Mouse (Mus musculus) lung, embryonic 14.5 days (tissue): ENCODE data around the gene Hyal1. TPM values are rescaled to one million over a fixed set of nuclear protein-coding genes. Genes with fewer than 3 reads are reported as not detected.

Source experiments
- ATAC-seq: fragments of 200-750 bp; cut with Nextera tagmentation; 2 replicates; pipeline ENCODE4 v1.8.0; 2017; ENCODE audit warnings: mild to moderate bottlenecking, moderate TSS enrichment, moderate library complexity; ENCODE audit not compliant: insufficient read depth
- DNase-seq: peaks from one replicate; pipeline ENCODE4 v3.0.0-alpha.2; 2015
- H3K27ac ChIP-seq: fragments of 300-500 bp; sonication (generic); 2 replicates; pipeline ENCODE4 v1.5.1; 2014; ENCODE audit warnings: low read depth, mild to moderate bottlenecking, moderate library complexity
- H3K27me3 ChIP-seq: fragments of 300-500 bp; sonication (generic); 2 replicates; pipeline ENCODE4 v1.6.1; 2014; ENCODE audit warnings: low read length, control low read depth; ENCODE audit not compliant: insufficient read depth
- H3K36me3 ChIP-seq: fragments of 300-500 bp; sonication (generic); 2 replicates; pipeline ENCODE4 v1.6.1; 2014; ENCODE audit warnings: control low read depth; ENCODE audit not compliant: insufficient read depth
- H3K4me1 ChIP-seq: fragments of 300-500 bp; sonication (generic); 2 replicates; pipeline ENCODE4 v1.6.1; 2014; ENCODE audit warnings: antibody characterized with exemption, control low read depth; ENCODE audit not compliant: insufficient read depth
- H3K4me2 ChIP-seq: fragments of 300-500 bp; sonication (generic); 2 replicates; pipeline ENCODE4 v1.6.1; 2014; ENCODE audit warnings: mild to moderate bottlenecking
- H3K4me3 ChIP-seq: fragments of 300-500 bp; sonication (generic); 2 replicates; pipeline ENCODE4 v1.5.1; 2014; ENCODE audit warnings: low read depth, low read length
- H3K9ac ChIP-seq: fragments of 300-500 bp; sonication (generic); 2 replicates; pipeline ENCODE4 v1.6.1; 2014
- H3K9me3 ChIP-seq: fragments of 300-500 bp; sonication (generic); 2 replicates; pipeline ENCODE4 v1.6.1; 2016; ENCODE audit warnings: low read depth, low read length, control low read depth
- CTCF ChIP-seq: IDR thresholded peaks from 2 replicates; pipeline ENCODE4 v1.5.1; 2016; ENCODE audit warnings: antibody characterized with exemption, low read depth
- WGBS: fragments of 180-500 bp; shearing (Covaris S2); extraction: QIAGEN DNeasy Blood & Tissue Kit; methylation state at CpG from one replicate; pipeline ENCODE4 v1.1.7; 2014; 5-methylcytosine and 5-hydroxymethylcytosine counted together
- polyA plus RNA-seq: library from polyadenylated mRNA; unstranded; fragments of >200 nt; fragmentation: Nextera tagmentation; extraction: Ambion mirVana; gene quantifications from 2 replicates; pipeline ENCODE4 v1.2.1, GENCODE M21; 2014

Hyal1 gene
- polyA plus RNA-seq, 1 experiment from 2014 or later, result 5.9 TPM

DNA sequence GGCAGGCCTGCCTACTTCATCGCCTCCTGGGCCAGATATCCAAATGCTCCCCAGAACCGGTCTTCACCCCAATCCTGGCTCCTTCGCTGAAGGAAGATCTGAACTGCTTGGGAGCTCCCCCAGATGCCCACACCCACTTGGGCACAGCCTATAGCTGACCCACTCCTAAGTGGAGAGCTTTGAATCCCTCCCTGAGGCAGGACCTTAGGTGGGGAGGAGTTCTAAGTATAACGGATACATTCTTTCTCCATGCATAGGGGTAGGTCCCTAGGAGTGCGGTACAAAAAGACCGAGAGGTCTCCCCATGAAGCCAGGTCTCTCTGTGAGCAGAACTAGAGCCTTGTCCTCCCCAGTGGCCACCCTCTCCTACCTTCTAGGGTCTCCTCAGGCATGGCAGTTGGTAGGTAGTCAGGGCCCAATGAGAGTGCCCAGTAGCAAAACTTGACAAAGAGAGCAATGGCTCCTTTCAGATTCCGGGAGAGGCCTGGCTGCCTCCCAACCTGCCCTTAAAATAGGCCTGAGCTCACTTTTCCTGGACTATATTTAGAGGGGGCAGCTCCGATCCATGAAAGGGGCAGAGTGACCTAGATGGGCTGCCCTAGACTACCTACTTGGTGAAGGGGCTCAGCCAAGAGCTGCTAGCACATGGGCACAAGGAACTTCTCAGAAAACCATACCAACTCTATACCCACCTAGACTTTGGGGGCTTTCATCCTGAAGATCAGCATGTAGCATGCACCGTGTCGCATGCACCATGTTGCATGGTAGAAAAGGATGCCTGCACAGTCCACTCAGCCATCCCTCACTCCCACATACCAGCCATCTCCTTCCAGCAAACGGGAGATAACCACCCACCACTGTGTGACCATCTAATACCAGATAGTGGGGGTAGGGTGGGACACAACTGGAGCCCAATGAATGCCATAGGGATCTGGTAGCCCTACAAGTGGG, 20.2 kb downstream of the Hyal1 start:
- H3K9ac ChIP-seq, result no peak overlapping the region

DNA sequence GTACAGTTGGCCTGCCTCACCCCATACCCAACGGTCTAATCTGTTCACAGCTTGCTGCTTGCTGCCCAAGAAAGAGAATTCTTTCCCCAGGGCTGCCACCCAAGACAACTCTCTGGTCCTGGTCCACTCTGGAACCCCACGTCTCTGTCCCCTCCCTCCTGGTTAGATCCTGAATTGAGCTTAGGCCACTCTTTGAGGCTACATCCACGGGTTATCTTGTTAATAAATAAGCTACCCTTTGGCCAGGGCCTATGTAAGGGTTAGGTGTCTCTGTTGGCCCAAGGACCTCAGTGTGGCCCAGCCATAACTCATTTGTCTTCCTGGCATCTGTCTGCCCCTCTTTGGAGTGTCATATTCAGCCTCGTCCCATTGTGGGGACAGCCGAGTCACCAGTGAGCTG, 21.7 kb downstream of the Hyal1 start:
- H3K4me1 ChIP-seq, result no peaks in the 10 kb centered on the region
- no peaks in the 10 kb centered on the region for H3K27me3 ChIP-seq
- H3K36me3 ChIP-seq, result peaks cover 18% of the 10 kb centered on the region
- H3K9ac ChIP-seq, result no peak overlapping the region
- no peak overlapping the region for H3K27ac ChIP-seq
- H3K9me3 ChIP-seq, result no peaks in the 10 kb centered on the region
- DNase-seq (no peak), ATAC-seq (no peak)
- 62% methylated on average over 5 of the region's 5 CpGs for WGBS
- H3K4me3 ChIP-seq, result no peak overlapping the region
- TF ChIP-seq CTCF, result no peak
- no peak overlapping the region for H3K4me2 ChIP-seq

More for the DNA sequence above, 20.2 kb downstream of the Hyal1 start:
- Histone ChIP-seq H3K4me3 (no peak overlapping the region), H3K4me1 (no peaks in the 10 kb centered on the region), H3K9me3 (no peaks in the 10 kb centered on the region), H3K27me3 (no peaks in the 10 kb centered on the region), H3K36me3 (peaks cover 33% of the 10 kb centered on the region), H3K4me2 (no peak overlapping the region), H3K27ac (no peak overlapping the region; the same call in 1 of the 2 replicates)
- WGBS, result 83% methylated on average over 11 of the region's 11 CpGs
- DNase-seq (no peak), ATAC-seq (no peak)
- TF ChIP-seq CTCF, result no peak

DNA sequence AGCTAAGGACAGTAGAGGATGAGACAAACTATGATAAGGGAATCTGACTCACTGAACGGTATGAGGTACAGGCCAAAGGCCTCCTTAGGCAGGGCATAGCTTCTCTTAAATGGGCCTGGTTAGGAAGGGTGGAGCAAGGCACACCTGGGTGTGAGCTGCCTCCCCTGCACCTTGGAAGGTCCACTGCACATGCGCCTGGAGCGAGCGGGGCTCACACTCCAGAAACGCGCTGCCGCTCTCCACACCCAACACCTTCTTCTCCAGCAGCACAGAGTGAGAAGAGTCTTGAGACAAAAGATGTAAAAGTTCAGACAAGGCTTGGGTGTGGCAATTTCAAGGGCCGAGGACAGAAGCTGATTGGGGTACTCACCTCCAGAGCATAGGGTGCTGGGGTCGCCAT, 22.7 kb downstream of the Hyal1 start:
- DNase-seq, result no peak
- Histone ChIP-seq H3K27ac (no peak overlapping the region), H3K9ac (no peak overlapping the region), H3K36me3 (peaks cover 8% of the 10 kb centered on the region), H3K9me3 (no peaks in the 10 kb centered on the region), H3K27me3 (no peaks in the 10 kb centered on the region), H3K4me1 (no peaks in the 10 kb centered on the region; the same call in 1 of the 2 replicates), H3K4me3 (no peak overlapping the region), H3K4me2 (no peak overlapping the region)
- TF ChIP-seq CTCF, result no peak
- WGBS, result 81% methylated on average over 9 of the region's 9 CpGs
- ATAC-seq, result no peak

DNA sequence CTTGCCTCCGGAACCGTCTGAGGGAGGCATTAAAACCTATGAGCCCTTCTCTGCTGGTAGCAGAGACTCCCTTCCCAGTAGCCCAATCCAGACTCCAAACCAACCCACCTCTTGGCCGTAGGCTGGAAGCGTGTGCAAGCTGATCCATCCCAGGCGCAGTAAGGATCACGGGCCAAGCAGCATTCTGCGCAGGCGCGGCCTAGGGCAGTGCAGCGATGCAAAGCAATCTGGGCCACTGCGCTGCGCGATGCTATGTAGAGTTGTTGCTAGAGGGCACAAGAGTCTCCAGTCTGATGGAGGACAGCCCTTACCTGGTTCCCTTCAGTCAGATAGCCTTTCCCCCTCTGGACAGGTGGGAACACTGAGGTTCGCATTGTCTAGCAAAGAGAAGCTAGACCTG, 23.1 kb downstream of the Hyal1 start:
- Histone ChIP-seq H3K9me3 (no peaks in the 10 kb centered on the region), H3K27ac (no peak overlapping the region), H3K4me3 (no peak overlapping the region), H3K4me1 (peaks cover 2% of the 10 kb centered on the region; the same call in 1 of the 2 replicates), H3K9ac (no peak overlapping the region), H3K4me2 (no peak overlapping the region), H3K27me3 (no peaks in the 10 kb centered on the region), H3K36me3 (peaks cover 4% of the 10 kb centered on the region)
- WGBS, result 56% methylated on average over 14 of the region's 14 CpGs
- no peak for TF ChIP-seq CTCF
- ATAC-seq (no peak), DNase-seq (peak; percentile 51)

DNA sequence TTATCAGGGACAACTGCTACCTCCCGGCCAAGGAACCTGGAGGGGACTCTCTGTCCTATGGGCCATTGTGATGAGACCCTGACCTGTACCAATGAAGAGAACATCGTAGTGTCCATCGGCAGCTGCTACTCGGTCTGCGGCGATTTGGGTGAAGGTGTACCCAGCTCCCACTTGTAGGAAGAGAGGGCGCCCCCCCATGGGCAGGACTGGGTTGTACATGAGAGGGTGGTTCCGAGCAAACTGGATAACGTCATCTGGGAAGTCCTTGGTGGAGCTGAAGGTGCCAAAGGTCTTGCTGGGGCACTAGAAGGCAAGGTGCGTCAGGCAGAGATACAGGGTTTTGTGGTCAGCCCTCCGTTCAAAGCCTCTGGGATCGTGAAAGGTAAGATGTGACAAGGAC, 24.0 kb downstream of the Hyal1 start:
- Histone ChIP-seq H3K4me1 (peaks cover 5% of the 10 kb centered on the region; the same call in 1 of the 2 replicates), H3K4me3 (no peak overlapping the region), H3K9me3 (no peaks in the 10 kb centered on the region), H3K27me3 (no peaks in the 10 kb centered on the region), H3K9ac (no peak overlapping the region), H3K4me2 (no peak overlapping the region), H3K36me3 (no peaks in the 10 kb centered on the region), H3K27ac (no peak overlapping the region)
- 77% methylated on average over 12 of the region's 12 CpGs for WGBS
- ATAC-seq (no peak), DNase-seq (no peak)
- 0 out of 2 replicates have a peak, but pooled peaks have one; percentile 4 for TF ChIP-seq CTCF

DNA sequence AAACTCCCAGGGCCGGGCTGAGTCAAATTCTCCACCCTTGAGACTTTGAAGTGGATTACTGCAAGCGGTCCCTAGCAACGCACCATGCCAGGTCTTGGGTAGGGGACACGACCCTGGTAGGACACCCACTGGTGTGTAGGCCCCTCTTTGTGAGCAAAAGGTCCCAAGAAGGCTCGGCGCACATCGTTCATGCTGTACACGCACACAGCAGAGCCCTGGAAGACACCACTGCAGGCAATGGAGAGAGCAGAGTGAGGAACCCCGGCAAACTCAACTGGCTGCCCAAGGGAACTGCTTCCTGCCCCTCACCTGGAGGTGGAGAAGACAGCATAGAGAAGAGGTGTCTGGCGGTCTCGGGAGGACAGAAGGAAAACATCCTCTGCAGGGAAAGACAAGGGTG, 24.5 kb downstream of the Hyal1 start:
- Histone ChIP-seq H3K4me3 (no peak overlapping the region), H3K4me2 (no peak overlapping the region), H3K27me3 (no peaks in the 10 kb centered on the region), H3K9me3 (no peaks in the 10 kb centered on the region), H3K27ac (no peak overlapping the region), H3K9ac (no peak overlapping the region), H3K4me1 (peaks cover 5% of the 10 kb centered on the region; the same call in 1 of the 2 replicates), H3K36me3 (no peaks in the 10 kb centered on the region)
- no peak for ATAC-seq
- DNase-seq, result no peak
- no peak for TF ChIP-seq CTCF
- WGBS, result 78% methylated on average over 11 of the region's 11 CpGs

DNA sequence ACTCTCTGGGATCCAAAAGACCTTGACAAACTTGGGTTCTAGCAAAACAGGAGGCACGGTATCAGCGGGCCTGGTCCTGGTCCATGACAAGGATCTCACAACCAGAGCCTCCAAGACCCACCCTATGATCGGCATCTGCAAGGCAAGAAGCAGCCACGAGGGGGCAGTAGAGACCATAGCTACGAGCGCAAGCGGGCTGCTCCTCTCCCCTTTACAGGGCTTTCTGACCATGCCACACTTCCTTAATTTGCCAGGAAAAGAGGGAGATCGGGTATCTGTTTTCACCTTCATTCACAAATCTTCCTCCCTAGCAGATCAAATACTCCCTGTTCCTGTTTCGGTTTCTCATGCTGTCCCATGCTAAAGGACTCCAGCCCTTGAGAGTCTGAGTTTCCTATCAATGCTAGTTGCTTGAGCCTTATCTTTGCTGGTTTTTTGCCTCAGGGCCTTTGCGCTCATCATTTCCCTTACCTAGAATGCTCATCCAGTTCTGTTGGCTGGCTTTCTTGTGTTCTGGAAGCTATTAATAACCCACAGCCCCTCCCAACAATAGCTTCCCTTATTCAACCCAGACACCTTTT, 25.4 kb downstream of the Hyal1 start:
- no peak overlapping the region for H3K27ac ChIP-seq
- no peak overlapping the region for H3K9ac ChIP-seq
- peak; percentile 99 for TF ChIP-seq CTCF
- ATAC-seq (peak; percentile 51; the same call in 1 of the 2 replicates), DNase-seq (peak; percentile 97)
- H3K36me3 ChIP-seq, result no peaks in the 10 kb centered on the region
- no peak overlapping the region for H3K4me3 ChIP-seq
- no peaks in the 10 kb centered on the region for H3K27me3 ChIP-seq
- WGBS, result 10% methylated on average over 10 of the region's 10 CpGs
- no peak overlapping the region for H3K4me2 ChIP-seq
- peaks cover 11% of the 10 kb centered on the region; the same call in 1 of the 2 replicates for H3K4me1 ChIP-seq
- H3K9me3 ChIP-seq, result no peaks in the 10 kb centered on the region
